Mouse (Mus musculus): ENCODE measurements around the gene Actn2.

Actn2 gene

GRCm38 (mm10) chr13:12257391-12258380 lies 82.9 kb downstream of the Actn2 start, which contains the start of gene Mtr:
TSS of gene Mtr (minus strand) at chr13:12258113.
- DNase-seq (ENCODE audit: low spot score in 2 of 2) = peak; percentile 94 to 95

DNA sequence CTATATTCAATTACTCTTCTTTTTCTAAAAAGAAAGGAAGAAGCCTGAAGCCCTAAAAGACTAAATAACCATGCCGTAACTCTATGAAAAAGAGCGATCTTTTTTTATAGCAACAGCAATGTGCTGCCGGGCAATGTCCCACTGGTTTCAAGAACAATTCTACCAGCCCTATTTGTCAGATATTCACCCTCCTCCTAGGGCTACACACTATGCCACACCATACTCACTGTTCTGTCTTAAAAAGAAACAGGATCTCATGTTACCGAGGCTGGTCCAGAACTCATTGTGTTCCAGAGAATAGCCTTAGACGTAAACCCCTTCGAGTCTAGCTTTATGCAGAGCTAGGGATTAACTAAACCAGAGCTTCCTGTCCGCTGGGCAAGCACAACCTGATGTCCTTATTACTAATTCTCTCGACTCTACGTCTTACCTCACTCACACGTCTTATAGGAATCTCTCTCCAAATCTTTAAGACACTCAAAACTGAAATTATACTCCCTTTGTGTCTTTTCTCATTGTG lies 83.6 kb downstream of the Actn2 start:
- no peak for DNase-seq (ENCODE audit: low spot score in 2 of 2)

- no peak for DNase-seq (ENCODE audit: low spot score in 2 of 2)
Observed at GRCm38 (mm10) chr13:12255911-12256705, 84.5 kb downstream of the Actn2 start.

DNA sequence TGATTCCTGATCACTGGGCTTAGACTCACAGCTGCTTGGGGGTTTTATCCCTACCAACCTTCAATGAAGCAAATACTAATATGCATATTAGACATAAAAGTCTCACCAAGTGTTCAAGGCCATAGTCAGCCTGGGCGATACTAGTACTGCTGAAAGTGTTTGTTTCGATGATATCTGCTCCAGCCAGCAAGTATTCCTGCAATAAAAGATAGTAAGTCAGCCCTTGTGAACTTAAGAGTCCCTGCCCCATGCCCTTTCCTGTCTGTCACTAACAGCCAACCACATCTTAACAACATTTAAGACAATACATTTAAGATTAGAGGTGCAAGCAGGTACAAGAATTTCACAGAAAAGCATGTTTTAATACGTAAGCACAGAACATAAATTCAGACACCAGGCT lies 90.1 kb downstream of the Actn2 start:
- DNase-seq (ENCODE audit: low spot score in 2 of 2) = no peak

- no peak for DNase-seq (ENCODE audit: low spot score in 2 of 2)
Observed at GRCm38 (mm10) chr13:12249195-12249898, 91.2 kb downstream of the Actn2 start.

DNA sequence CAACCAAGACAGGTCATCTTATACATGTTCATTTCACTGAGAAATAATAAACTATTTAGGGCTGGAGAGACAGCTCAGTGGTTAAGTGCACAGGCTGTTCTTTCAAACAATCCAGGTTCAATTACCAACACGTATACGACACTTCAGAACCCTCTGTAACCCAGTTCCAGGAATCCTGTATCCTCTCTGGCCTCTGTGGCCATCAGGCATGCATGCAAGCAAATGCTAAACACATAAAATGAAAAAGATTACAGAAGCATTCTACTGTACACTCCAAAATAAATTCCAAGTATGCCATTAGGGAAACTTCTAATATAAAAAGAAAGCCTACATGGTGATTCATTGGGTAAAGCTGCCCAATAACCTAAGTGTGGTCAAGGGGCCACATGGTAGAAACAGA lies 94.6 kb downstream of the Actn2 start:
- no peak for DNase-seq (ENCODE audit: low spot score in 2 of 2)

DNA sequence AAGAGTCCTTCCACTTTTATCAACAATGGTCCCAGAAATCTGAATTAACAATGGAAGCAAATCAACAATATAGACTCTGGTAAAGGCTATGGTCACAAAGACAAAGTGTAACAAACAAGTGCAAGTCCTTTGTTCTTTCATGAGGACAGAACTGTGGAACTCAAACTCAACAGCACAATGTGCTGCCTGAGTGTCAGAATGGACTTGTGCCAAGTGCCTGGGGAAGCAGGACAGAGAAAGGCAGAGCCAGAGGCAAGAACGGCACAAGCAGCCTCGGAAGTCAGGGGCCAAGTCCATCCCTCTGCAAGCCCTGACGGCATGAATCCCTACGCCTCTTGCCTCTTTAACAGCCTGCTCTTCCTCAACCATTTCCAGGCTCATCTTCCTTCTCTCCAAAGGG lies 96.6 kb downstream of the Actn2 start:
- DNase-seq (ENCODE audit: low spot score in 2 of 2) = no peak

- DNase-seq (ENCODE audit: low spot score in 2 of 2) = no peak
Observed at GRCm38 (mm10) chr13:12232141-12232540, 108.4 kb downstream of the Actn2 start.

DNA sequence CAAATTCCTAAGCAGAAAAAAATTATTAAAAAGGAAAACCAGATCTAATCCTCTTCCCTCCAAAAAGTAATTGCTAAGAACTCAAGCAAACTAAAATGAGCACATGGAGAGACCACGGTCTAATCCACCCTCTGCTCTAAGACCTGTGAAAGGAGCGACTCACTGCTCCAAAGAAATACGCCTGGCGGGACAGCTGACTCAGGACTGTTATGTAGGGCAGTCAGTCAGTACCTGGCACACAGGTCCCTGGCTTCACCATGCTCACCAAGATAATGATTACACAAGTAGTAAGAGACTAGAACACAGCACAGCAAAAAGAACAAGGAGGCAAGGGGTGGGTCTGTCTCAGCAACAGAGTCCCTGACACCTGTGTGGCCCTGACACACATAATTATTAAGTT lies 112.3 kb downstream of the Actn2 start:
- DNase-seq (ENCODE audit: low spot score in 2 of 2) = no peak

GRCm38 (mm10) chr13:12227606-12228005 lies 113.0 kb downstream of the Actn2 start:
- DNase-seq (ENCODE audit: low spot score in 2 of 2) = no peak

Data from spleen, postnatal 36 days (tissue).